Mouse (Mus musculus) erythroblast, embryonic 14.5 days (primary cell): ENCODE measurements around the gene Fibcd1.

Experiments used
- GATA1 ChIP-seq: IDR thresholded peaks from 2 replicates; pipeline ENCODE4 v1.6.1; 2012; ENCODE audit warnings: low read length, inconsistent platforms, mixed read lengths
- TAL1 ChIP-seq: IDR thresholded peaks from 3 replicates; pipeline ENCODE4 v1.6.1; 2012; ENCODE audit warnings: low read length, inconsistent platforms, mixed read lengths

GRCm38 (mm10) chr2:31887030-31887429 is 41.2 kb upstream of the Fibcd1 start, which contains the start of gene Lamc3:
- TF ChIP-seq GATA1 = no peak
- TF ChIP-seq TAL1 = no peak
